Mouse (Mus musculus): ENCODE results near the gene Chst11. TPM values are rescaled to one million over a fixed set of nuclear protein-coding genes. Genes with fewer than 3 reads are reported as not detected.

The Chst11 gene
- total and polyA plus RNA-seq, 2 experiments from 2014 or later: 0.57 to 6.6 TPM

GRCm38 (mm10) chr10:83182573-83182960 is 197.3 kb downstream of the Chst11 start:
- Histone ChIP-seq H3K9ac (replicated peaks; ENCODE audit: low read depth, low read length) (no peak overlapping the region), H3K36me3 (replicated peaks; ENCODE audit: control insufficient read depth, insufficient read depth, low read length) (no peaks in the 10 kb centered on the region), H3K4me2 (ENCODE audit: low read depth, low read length) (no peak overlapping the region), H3K27me3 (ENCODE audit: control insufficient read depth, insufficient read depth, low read length) (no peaks in the 10 kb centered on the region), H3K4me3 (ENCODE audit: low read depth, low read length) (no peak overlapping the region), H3K27ac (ENCODE audit: low read depth) (no peak overlapping the region), H3K9me3 (replicated peaks; ENCODE audit: control insufficient read depth, low read length) (no peaks in the 10 kb centered on the region), H3K4me1 (ENCODE audit: control insufficient read depth, insufficient read depth) (peaks cover 19% of the 10 kb centered on the region)
- TF ChIP-seq EP300 (IDR thresholded peaks at IDR 0.05; ENCODE audit: low read depth) (no peak), CTCF (IDR thresholded peaks at IDR 0.05; ENCODE audit: low read depth) (peak; percentile 71)
- 44% methylated on average over 8 of the region's 8 CpGs for WGBS
- DNase-seq (ENCODE audit: low spot score) (no peak), ATAC-seq (ENCODE audit: insufficient read depth, low read depth) (peak; percentile 19; the same call in 1 of the 2 replicates)

- Histone ChIP-seq H3K36me3 (replicated peaks; ENCODE audit: control insufficient read depth, insufficient read depth, low read length) (no peaks in the 10 kb centered on the region), H3K27ac (ENCODE audit: low read depth) (no peak overlapping the region), H3K27me3 (ENCODE audit: control insufficient read depth, insufficient read depth, low read length) (no peaks in the 10 kb centered on the region), H3K4me3 (ENCODE audit: low read depth, low read length) (no peak overlapping the region), H3K4me2 (ENCODE audit: low read depth, low read length) (no peak overlapping the region), H3K9me3 (replicated peaks; ENCODE audit: control insufficient read depth, low read length) (no peaks in the 10 kb centered on the region), H3K9ac (replicated peaks; ENCODE audit: low read depth, low read length) (no peak overlapping the region), H3K4me1 (ENCODE audit: control insufficient read depth, insufficient read depth) (peaks cover 19% of the 10 kb centered on the region)
- no peak for DNase-seq (ENCODE audit: low spot score)
- TF ChIP-seq CTCF (IDR thresholded peaks at IDR 0.05; ENCODE audit: low read depth): no peak
- no peak for TF ChIP-seq EP300 (IDR thresholded peaks at IDR 0.05; ENCODE audit: low read depth)
- 51% methylated on average over 12 of the region's 12 CpGs for WGBS
- ATAC-seq (ENCODE audit: insufficient read depth, low read depth): no peak
These were observed 198.6 kb downstream of the Chst11 start for GRCm38 (mm10) chr10:83183634-83184479.

DNA sequence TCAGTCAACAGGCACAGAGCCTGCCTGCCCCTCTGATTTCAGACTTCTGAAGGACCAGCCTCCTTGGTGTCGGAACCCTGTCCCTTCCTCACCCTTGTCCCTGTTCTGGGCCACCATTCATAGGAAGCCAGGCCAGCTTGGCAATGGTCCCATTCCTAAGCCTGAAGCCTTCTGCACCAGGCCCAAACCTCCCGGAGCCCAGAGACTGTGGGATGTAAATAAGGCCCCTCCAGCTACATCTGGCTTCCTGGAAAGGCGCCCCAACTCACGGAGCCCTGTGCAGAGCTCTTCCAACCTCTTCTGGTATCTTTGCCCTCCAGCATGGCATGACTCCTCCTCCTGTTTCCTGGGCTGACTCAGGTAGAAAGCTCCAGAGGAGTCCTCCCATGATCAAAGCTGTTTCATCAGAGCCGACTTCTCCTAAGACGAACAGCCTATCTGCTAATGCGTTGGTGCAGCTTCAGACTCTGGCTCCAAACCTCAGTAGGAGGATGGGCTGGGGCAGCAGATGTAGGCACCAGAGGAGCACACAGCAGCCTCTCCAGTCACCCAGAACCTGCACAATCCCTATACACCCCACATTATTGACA is 199.3 kb downstream of the Chst11 start:
- peaks cover 22% of the 10 kb centered on the region for H3K4me1 ChIP-seq (ENCODE audit: control insufficient read depth, insufficient read depth)
- no peak overlapping the region for H3K4me2 ChIP-seq (ENCODE audit: low read depth, low read length)
- H3K9me3 ChIP-seq (replicated peaks; ENCODE audit: control insufficient read depth, low read length): no peaks in the 10 kb centered on the region
- ATAC-seq (ENCODE audit: insufficient read depth, low read depth): no peak
- DNase-seq (ENCODE audit: low spot score): no peak
- no peaks in the 10 kb centered on the region for H3K36me3 ChIP-seq (replicated peaks; ENCODE audit: control insufficient read depth, insufficient read depth, low read length)
- no peak overlapping the region for H3K9ac ChIP-seq (replicated peaks; ENCODE audit: low read depth, low read length)
- 46% methylated on average over 7 of the region's 7 CpGs for WGBS
- no peaks in the 10 kb centered on the region for H3K27me3 ChIP-seq (ENCODE audit: control insufficient read depth, insufficient read depth, low read length)
- H3K27ac ChIP-seq (ENCODE audit: low read depth): no peak overlapping the region
- no peak overlapping the region for H3K4me3 ChIP-seq (ENCODE audit: low read depth, low read length)
- TF ChIP-seq CTCF (IDR thresholded peaks at IDR 0.05; ENCODE audit: low read depth): no peak
- TF ChIP-seq EP300 (IDR thresholded peaks at IDR 0.05; ENCODE audit: low read depth): no peak

DNA sequence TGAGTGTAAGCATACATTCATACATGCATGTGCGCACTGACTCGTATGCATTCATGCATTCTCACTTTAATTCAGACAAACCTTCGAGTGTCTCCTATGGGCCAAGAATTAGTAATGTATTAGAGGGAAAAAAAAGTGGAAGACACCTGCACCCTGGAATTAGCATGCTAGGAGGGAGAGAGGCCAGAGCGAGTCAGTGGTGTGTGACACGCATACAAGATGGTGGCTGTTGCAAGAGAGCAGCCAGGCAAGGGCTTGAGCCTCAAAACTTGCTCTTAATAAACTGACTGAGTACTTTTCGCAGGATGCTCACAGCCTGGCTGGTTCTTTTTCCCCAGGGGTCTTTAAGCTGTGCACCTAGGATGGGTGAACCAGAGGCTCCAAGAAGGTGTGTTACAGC is 199.8 kb downstream of the Chst11 start:
- no peak for DNase-seq (ENCODE audit: low spot score)
- no peak for ATAC-seq (ENCODE audit: insufficient read depth, low read depth)
- Histone ChIP-seq H3K4me2 (ENCODE audit: low read depth, low read length) (no peak overlapping the region), H3K9ac (replicated peaks; ENCODE audit: low read depth, low read length) (no peak overlapping the region), H3K36me3 (replicated peaks; ENCODE audit: control insufficient read depth, insufficient read depth, low read length) (no peaks in the 10 kb centered on the region), H3K4me1 (ENCODE audit: control insufficient read depth, insufficient read depth) (peaks cover 22% of the 10 kb centered on the region), H3K27me3 (ENCODE audit: control insufficient read depth, insufficient read depth, low read length) (no peaks in the 10 kb centered on the region), H3K4me3 (ENCODE audit: low read depth, low read length) (no peak overlapping the region), H3K27ac (ENCODE audit: low read depth) (no peak overlapping the region), H3K9me3 (replicated peaks; ENCODE audit: control insufficient read depth, low read length) (no peaks in the 10 kb centered on the region)
- WGBS: 93% methylated on average over 6 of the region's 6 CpGs
- no peak for TF ChIP-seq EP300 (IDR thresholded peaks at IDR 0.05; ENCODE audit: low read depth)
- TF ChIP-seq CTCF (IDR thresholded peaks at IDR 0.05; ENCODE audit: low read depth): no peak

- peaks cover 22% of the 10 kb centered on the region for H3K4me1 ChIP-seq (ENCODE audit: control insufficient read depth, insufficient read depth)
- no peak overlapping the region for H3K4me3 ChIP-seq (ENCODE audit: low read depth, low read length)
- 90% methylated on average over 8 of the region's 8 CpGs for WGBS
- no peak overlapping the region for H3K4me2 ChIP-seq (ENCODE audit: low read depth, low read length)
- H3K27ac ChIP-seq (ENCODE audit: low read depth): no peak overlapping the region
- no peaks in the 10 kb centered on the region for H3K36me3 ChIP-seq (replicated peaks; ENCODE audit: control insufficient read depth, insufficient read depth, low read length)
- no peak for TF ChIP-seq CTCF (IDR thresholded peaks at IDR 0.05; ENCODE audit: low read depth)
- TF ChIP-seq EP300 (IDR thresholded peaks at IDR 0.05; ENCODE audit: low read depth): no peak
- no peak for ATAC-seq (ENCODE audit: insufficient read depth, low read depth)
- H3K9me3 ChIP-seq (replicated peaks; ENCODE audit: control insufficient read depth, low read length): no peaks in the 10 kb centered on the region
- DNase-seq (ENCODE audit: low spot score): no peak
- no peak overlapping the region for H3K9ac ChIP-seq (replicated peaks; ENCODE audit: low read depth, low read length)
- H3K27me3 ChIP-seq (ENCODE audit: control insufficient read depth, insufficient read depth, low read length): no peaks in the 10 kb centered on the region
These were observed 200.9 kb downstream of the Chst11 start for GRCm38 (mm10) chr10:83186167-83186566.
